27 mouse cellular contexts compared by ENCODE assay signal in genomic region chr1:155689141-155689540, GRCm38 (mm10).
"Had no signal": no experiment of that assay in that cellular context is flagged by ENCODE, and none has a peak within 500 bp of the region (broad histone marks: within the 10 kb centered on the region; RNA-seq: fewer than 3 reads in every experiment).

No protein-coding gene starts in this region.

- H3K4me1 ChIP-seq: embryonic facial prominence, embryonic 12.5 days; forebrain, embryonic 10.5 days had no signal

- H3K9me3 ChIP-seq: embryonic facial prominence, embryonic 10.5 days; embryonic facial prominence, embryonic 12.5 days; embryonic facial prominence, embryonic 13.5 days; embryonic facial prominence, embryonic 15.5 days; forebrain, embryonic 10.5 days; forebrain, embryonic 12.5 days; forebrain, embryonic 13.5 days; forebrain, embryonic 15.5 days had no signal

- H3K27ac ChIP-seq: embryonic facial prominence, embryonic 10.5 days; embryonic facial prominence, embryonic 12.5 days; embryonic facial prominence, embryonic 13.5 days; embryonic facial prominence, embryonic 15.5 days; forebrain, embryonic 10.5 days; forebrain, embryonic 12.5 days; forebrain, embryonic 13.5 days; forebrain, embryonic 15.5 days; gastrocnemius, adult 2 months had no signal

- H3K9ac ChIP-seq: embryonic facial prominence, embryonic 12.5 days; embryonic facial prominence, embryonic 13.5 days; embryonic facial prominence, embryonic 15.5 days; forebrain, embryonic 12.5 days; forebrain, embryonic 13.5 days; forebrain, embryonic 15.5 days; forebrain, postnatal 0 days had no signal

- H3K4me2 ChIP-seq: embryonic facial prominence, embryonic 12.5 days; embryonic facial prominence, embryonic 13.5 days; embryonic facial prominence, embryonic 15.5 days; forebrain, embryonic 12.5 days; forebrain, embryonic 13.5 days; forebrain, embryonic 15.5 days had no signal

- H3K36me3 ChIP-seq: embryonic facial prominence, embryonic 10.5 days; embryonic facial prominence, embryonic 12.5 days; embryonic facial prominence, embryonic 13.5 days; embryonic facial prominence, embryonic 15.5 days; forebrain, embryonic 10.5 days; forebrain, embryonic 12.5 days; forebrain, embryonic 15.5 days had no signal

- ATAC-seq: forebrain, embryonic 13.5 days; forebrain, embryonic 14.5 days; forebrain, embryonic 15.5 days; forebrain, embryonic 16.5 days; forebrain, postnatal 0 days had no signal

- H3K4me3 ChIP-seq: embryonic facial prominence, embryonic 10.5 days; embryonic facial prominence, embryonic 12.5 days; embryonic facial prominence, embryonic 13.5 days; embryonic facial prominence, embryonic 15.5 days; erythroblast, embryonic 14.5 days; forebrain, embryonic 10.5 days; forebrain, embryonic 12.5 days; forebrain, embryonic 13.5 days; forebrain, embryonic 15.5 days; gastrocnemius, adult 2 months had no signal

- DNase-seq: cerebellum, adult 2 months; cerebellum, adult 8-10 months; cerebellum, adult 9-10 months; cerebellum, adult 9-11 months; cerebellum, postnatal 10 days; cerebellum, postnatal 14 days; cerebellum, postnatal 25 days; cerebellum, postnatal 36 days; embryo, embryonic 11 days; forebrain, postnatal 0 days; gastrocnemius, adult 2 months; gastrocnemius, postnatal 10 days; gastrocnemius, postnatal 14 days; gastrocnemius, postnatal 25 days; gastrocnemius, postnatal 36 days; heart, adult 18-20 months had no signal

- H3K27me3 ChIP-seq: embryonic facial prominence, embryonic 12.5 days; embryonic facial prominence, embryonic 13.5 days; embryonic facial prominence, embryonic 15.5 days; forebrain, embryonic 12.5 days; forebrain, embryonic 13.5 days; forebrain, embryonic 15.5 days had no signal
